Mouse (Mus musculus): ENCODE data around the gene Brix1.

GRCm38 (mm10) chr15:10506099-10506498 is 20.4 kb upstream of the Brix1 start:
- TF ChIP-seq CTCF (IDR thresholded peaks at IDR 0.05; ENCODE audit: control insufficient read depth, insufficient read depth, insufficient read length) (no peak), USF1 (IDR thresholded peaks at IDR 0.05; ENCODE audit: low read depth) (no peak), MYOD1 (IDR thresholded peaks at IDR 0.05; ENCODE audit: control insufficient read depth, insufficient read length, low read depth) (no peak), MAX (IDR thresholded peaks at IDR 0.05) (no peak), MYOG (IDR thresholded peaks at IDR 0.05; ENCODE audit: control insufficient read depth, extremely low read depth, insufficient read length) (no peak)

Data from C2C12 (cell line).